Mouse (Mus musculus) megakaryocyte progenitor cell, adult 5-6 weeks (primary cell): ENCODE measurements at regions not wholly inside any gene's neighbourhood (a gene's known extent, or its start where the extent isn't known, plus 50 kb on each side); places are given as distances from the start of the nearest gene placed in this dataset.

ENCODE experiments used
- ATAC-seq: replicated peaks from 2 replicates; pipeline ENCODE4 v1.8.0; 2016; ENCODE audit warnings: mild to moderate bottlenecking, moderate TSS enrichment, inconsistent platforms; ENCODE audit not compliant: poor library complexity

DNA sequence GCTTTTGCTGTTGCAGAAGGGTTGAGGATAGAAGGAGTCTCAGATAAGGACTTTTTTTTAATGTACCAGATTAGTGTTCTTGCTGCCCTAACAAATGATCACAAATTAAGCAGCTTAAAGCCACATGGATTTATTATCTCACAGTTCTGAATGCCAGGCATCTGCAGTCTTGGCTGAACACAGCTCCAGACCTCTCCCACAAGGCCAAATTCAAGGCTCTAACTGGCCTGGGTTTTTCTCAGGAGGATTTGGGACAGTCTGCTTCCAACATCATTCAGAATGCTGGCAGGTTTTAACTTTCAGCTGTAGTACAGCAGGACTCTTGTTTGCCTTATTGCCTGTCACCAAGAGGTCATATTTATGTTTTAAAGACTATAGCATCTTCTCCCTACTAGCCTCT is 329.7 kb upstream of the Chrm2 start:
- ATAC-seq, result no peak

DNA sequence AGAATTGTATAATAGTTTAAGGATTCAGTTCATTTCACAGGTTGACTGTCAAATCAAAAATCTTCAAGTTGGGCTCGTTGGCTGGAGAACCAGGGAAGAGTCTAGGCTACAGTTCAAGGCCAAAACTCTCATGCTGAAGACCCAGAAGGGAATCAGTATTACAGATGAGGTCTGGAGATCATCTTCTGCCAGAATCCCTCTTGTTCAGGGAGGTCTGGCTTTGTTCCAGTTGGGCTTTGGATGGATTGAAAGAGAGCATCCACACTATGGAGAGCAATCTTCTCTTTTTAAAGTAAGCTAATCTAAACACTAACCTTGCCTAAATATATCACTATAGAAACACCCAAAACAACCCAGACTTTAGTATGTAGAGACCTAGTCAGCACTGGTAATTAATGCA is 327.5 kb upstream of the Chrm2 start:
- ATAC-seq, result no peak

DNA sequence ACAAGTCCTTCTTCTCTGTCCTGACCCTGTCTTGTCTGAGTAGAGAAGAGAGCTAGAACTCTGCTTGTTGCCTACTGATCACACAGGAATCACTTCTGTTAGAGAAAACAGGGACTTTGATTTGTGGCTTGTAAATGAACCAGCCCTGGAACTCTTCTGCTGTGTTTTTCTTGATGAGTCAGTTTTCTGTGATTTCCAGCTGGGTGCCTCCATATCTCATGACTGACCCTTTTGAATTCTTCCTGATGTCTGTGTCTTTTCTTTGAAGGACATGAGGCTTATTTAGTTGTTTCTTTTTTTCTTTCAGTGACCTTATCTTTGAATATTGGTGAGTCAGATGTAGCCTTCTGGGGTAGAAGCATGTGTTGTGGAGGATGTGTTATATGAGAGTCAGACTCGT is 323.0 kb upstream of the Chrm2 start:
- no peak for ATAC-seq

DNA sequence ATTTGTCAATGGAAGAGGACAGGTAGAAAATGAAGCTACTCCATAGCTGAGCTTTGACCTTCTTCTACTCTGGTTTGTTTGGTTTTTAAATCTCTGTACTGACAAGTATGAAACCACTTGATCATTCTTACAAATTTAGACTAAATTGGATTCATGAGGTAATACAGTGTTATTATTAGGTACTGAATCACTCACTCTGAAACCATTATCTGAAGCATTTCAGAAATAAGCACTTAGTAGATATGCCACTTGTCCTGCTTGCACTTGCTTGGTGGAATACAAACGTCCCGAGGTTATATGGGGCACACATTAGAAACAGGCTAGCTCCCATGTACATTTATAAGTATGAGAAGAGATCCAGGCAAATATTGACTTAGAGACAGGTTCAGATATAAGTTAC is 319.2 kb upstream of the Chrm2 start:
- no peak for ATAC-seq

DNA sequence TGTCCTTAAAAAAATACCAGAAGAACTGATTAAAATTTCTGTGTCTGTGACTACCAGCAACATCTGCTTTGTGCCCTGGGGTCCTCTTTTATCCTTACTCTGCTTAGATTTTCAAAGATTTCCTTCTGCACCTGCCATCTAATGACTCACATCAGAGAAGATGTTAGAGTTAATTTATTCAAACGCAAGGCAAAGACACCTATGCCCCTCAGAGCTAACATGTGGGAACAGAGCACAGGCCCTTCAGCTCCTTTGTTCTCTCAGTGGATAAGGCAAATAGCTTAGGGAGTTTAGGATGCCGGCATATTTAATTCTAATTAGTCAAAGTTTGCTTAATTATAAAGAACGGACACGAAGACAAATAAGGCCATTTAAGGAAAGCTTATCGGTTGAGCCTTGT is 308.3 kb upstream of the Chrm2 start:
- no peak for ATAC-seq

DNA sequence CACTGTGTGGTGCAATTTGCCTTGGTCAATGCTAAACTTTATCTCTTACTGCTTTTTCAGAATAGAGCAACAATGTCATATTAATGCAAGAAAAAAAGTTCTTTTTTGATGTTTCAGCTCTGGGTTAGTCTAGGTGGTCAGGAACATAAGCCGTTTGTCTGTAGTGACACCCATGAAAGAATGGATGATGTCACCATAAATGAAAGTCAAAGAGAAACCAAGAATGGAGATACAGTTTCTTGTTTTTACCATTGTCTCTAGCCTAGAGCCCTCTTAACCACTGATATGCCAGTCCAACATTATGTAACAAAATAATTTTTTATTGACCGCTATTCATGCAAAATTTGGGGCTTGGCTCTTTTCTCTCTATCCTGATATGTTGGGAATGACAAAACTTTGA is 294.3 kb upstream of the Chrm2 start:
- no peak for ATAC-seq

DNA sequence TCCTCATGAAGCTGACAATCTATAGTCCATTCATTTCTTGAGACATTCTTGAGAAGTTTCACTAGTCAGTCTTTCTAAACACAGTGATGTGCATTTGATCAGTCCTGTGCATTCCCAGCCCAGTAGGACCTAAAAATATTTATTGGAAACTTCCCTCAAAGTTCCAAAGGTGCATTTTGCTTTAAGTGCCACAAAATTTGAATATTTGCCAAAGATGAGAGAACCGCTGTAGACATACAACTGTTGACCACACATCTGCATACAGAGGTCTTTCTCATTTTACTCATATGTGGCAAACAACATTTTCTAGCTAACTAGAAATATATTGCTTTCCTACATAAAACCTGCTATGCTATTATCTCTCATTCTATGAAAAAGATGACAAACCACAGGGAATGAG is 293.8 kb upstream of the Chrm2 start:
- ATAC-seq, result no peak

DNA sequence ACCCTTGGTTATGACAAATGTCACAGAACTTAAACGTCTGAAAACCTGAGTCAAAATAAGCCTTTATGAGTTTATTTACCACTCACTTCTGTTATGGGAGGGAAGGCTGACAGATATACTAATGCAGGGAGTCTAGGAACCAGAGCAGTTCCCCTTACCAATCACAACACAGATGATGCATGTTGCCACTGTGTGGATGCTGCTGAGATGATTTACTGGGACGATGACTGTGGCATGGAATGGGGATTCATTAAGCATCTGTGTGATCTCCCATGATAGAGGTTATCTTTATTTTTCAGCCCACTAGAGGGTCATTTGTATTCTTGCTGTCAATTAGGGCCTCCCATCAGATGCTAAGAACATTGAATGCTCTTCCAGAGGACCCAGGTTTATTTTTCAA is 290.5 kb upstream of the Chrm2 start:
- no peak for ATAC-seq

DNA sequence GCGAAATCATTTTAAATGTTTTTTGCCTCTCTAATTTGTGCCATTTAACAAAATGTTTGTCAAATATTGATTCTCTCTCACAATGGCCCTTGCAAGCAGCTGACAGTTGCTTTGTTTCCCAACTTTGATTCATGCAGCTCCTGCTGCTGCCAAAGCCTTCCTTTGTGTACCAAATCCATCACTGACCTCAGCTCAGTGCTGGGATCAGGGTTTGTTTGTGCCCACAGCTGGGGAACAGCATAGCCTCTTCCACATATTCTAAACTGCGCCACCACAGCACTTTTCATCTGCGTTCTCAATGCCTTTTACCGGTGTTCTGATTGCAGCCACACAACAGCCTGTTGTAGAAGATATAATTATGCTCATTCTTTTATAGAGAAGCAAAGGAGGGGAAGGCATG is 289.7 kb upstream of the Chrm2 start:
- ATAC-seq, result no peak

DNA sequence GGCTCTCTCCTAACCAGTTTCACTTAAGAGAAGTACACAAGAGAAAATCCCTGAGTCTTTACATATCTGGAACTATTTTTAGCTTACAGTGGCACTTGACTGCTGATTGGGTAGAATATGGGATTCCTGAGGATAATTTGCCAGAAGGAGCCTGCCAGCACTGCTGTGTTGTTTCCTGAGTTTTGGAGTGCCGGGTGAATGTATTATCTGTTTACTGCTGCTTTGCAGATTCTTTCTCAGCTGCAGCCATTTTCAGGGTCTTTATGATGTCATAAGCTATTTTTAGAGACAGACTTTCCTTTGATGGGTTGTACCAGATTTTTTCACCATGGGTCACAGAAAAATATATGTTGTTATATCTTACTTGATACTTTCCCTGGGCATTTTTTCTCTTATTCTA is 279.1 kb upstream of the Chrm2 start:
- ATAC-seq, result no peak

DNA sequence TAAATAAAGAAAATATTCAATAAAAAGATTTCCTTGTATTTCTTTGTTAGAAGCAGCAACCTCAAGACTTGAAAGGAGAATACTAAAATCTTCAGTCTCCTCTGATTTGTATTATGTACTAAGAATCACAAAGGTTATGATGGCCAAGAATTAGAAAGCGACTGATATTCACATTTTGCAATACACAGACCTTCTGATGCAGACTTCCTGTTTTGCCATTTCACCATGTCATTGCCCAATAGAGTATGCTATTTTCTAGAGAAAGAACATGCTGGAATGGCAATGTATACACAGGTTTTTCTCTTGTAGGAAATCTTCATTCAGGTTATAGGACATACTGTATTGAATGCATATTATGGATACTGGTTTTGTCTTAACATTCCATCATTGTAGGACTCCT is 250.7 kb upstream of the Chrm2 start:
- peak; percentile 99 for ATAC-seq

DNA sequence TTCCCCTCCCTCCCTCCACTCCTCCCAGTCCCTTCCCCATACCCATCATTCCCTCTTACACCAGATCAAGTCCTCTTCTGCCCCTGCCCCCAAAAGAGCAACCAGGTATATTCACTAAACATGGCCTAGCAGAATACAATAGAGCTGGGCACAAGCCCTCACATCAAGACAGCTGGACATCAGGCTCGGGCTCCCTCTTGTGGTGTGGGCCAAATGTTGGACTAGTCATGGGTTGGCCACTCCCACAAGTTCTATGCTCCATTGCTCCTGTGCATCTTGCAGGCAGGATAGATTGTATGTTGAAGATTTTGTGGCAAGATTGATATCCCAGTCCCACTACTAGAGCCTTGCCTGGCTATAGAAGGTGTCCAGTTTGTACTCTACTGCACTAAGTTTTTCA is 240.6 kb upstream of the Chrm2 start:
- ATAC-seq, result 0 out of 2 replicates have a peak, but pooled peaks have one; percentile 52

DNA sequence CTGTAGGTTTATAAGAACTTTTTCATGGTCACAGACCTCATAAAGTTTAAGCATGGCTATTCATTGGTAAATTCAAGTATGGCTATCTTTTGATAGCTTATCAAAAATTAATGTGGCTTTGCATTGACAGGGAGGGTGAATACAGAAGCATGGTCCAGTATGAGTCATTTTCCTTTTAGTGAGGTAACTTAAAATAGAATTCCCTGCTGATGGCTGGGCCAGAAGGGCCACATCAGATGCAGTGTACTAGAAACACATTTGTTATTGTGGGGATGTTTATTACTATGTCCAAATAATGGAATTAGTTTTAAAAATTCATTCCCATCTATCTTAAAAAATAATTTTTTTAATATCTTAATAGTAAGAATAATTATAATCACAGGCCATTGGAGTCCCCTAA is 213.4 kb upstream of the Chrm2 start:
- ATAC-seq, result no peak

DNA sequence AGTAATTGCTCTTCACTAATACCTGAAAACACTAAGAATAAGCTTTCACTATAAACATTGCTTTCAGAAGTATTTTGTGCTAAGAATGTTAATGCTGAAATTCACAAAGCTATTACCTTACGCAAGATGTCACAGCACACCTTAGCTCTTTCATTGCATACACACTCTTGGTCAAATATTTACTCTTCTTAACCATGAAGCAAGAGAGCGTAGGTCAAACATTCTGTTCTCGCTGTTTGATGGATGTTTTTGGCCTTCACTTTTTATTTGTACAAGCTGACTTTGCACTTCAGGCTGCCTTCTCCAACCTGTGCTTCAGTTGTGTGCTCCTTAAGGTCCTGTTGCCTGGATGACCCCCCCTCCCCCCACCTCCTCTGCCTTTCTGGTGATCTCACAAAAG is 212.8 kb upstream of the Chrm2 start:
- no peak for ATAC-seq

DNA sequence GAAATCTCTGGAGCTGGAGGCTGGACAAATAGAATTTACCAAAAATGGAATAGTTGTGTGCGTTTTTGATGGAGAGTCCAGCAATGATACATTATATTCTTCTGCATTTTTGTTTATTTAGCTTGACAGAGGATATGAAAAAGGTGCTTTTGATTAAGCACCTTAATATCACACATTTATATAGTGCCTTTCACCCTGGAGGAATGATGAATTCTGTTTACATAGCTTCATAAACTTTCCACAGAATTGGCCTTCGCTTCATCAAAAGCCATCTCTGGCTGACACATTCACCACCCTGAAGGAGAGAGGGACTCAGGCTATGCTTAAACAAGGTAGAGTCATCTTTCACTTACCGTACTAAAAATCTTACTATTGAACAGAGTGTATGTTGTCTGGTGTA is 208.0 kb upstream of the Chrm2 start:
- no peak for ATAC-seq

DNA sequence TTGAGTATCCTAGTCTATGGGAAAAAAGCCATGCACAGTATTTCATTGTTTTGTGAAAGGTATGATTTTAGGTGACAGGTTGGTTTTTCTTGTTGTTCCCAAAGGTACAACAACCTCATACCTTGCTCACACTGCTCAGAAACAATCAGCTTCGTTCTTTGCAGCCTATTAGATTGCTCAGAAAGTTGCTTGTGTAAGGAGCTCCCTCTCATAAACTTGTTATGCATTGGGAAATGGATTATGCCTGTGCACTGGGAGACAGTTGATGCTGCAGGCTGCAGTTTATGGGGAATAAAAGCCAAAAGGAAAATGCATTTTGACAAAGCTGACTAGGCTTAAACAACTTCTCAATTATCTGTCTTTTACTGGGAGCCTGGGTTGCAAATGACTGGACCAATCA is 205.2 kb upstream of the Chrm2 start:
- no peak for ATAC-seq

DNA sequence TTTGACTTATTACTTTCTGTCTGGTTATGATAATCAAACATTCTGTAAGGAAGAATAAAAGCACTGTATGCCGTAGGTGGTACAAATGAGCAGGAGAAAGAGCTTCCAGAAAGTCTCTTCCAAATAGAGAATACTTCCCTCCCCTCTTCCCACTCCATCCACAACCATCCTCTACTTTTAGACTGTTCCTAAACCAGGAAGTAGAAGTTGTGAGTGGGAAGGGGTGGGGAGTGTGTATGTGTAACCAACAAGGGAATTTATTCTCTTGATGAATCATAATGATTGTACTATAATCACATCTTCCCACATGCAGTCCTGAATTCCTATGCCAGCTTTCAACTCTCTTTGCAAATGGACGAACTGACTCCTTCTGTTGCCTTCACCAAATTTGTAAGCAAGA is 181.2 kb upstream of the Chrm2 start:
- ATAC-seq, result no peak

DNA sequence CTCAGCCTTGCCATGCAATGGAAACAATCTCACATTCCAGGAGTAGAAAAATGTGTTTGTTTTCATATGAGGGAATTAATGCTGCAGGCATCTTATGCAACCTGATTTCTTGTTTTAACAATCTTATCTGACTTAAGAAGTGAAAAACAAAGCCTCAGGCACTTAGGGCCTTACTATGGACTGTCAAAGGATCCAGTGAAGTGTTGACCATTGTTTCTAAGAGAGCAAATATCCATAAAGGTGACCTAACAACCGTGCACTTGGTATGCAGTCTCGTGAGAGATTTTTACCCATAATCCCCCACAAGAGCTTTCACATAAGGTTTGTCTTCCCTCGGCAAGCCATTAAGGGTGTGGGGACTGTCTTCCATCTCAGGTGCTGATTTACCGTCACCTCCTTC is 166.6 kb upstream of the Chrm2 start:
- ATAC-seq, result no peak

DNA sequence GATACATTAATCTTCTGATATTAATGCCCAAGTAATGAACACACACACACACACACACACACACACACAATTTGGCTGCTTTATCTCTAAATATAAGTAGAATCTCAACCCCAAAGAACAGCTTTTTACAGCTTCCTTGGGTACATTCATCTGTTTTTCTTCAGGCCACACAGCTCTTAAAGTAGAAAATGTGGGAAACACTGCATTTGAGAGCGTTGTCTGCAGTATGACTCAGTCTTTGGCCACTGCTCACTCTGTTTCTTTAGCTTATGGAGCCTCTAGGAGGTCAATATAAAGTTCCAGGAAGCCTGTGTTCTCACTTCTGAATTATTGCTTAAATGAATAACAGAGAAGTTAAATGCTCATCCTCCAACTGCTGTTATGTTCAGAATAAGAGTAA is 153.4 kb upstream of the Chrm2 start:
- ATAC-seq, result no peak

DNA sequence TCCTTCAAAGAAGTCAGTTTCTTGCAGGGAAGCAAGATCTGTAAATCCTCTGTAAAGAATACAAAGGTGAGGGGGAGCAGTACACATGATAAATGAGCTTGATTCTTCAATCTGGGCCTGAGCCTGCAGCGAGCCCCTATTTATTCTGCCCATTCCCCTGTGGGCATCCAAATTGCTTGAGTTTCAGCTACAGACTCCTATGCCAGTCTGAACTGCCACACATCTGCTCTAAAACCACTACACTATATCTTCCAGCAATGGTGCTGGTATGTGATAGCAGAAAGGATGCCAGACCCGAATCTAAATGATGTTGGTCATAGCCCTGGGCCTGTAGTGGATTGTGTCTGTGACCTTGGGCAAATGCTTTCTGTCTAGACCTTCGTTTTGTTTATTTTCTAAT is 140.9 kb upstream of the Chrm2 start:
- no peak for ATAC-seq

DNA sequence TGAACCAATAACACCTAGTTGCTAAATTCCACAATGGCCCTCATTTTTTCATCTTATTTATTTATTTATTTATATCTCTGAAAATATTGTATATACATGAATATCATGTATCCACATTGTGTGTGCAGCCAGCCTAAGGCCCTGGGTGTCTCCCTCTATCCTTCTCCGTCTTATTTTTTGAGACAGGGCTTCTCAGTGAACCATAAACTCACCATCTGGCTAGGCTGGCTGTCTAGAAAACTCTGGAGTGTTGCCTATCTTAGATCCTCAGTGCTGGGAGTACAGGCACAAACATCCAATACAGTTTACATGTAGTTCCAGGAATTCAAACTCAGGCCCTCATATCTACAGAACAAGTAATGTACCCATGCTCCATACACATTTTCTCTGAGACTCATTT is 139.7 kb upstream of the Chrm2 start:
- ATAC-seq, result no peak

DNA sequence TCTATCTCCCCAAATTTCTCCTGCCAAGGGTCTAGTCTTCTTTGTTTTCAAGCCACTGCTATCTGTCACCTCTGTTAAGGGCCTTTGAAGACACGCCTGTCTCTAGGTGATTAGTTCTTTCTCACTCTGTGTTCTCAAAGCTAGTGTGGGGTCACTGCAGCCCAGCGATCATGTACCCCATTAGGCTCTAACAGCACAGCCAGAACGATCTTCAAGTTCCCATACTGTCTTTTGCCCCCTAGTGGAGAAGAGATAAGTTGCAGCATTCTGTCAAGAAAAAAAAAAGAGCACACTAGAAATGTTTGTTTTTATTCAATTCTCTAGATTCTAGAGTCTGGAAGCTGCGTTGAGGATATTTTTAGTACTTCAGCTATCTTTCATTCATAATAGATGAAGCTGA is 138.8 kb upstream of the Chrm2 start:
- peak; percentile 80 for ATAC-seq

DNA sequence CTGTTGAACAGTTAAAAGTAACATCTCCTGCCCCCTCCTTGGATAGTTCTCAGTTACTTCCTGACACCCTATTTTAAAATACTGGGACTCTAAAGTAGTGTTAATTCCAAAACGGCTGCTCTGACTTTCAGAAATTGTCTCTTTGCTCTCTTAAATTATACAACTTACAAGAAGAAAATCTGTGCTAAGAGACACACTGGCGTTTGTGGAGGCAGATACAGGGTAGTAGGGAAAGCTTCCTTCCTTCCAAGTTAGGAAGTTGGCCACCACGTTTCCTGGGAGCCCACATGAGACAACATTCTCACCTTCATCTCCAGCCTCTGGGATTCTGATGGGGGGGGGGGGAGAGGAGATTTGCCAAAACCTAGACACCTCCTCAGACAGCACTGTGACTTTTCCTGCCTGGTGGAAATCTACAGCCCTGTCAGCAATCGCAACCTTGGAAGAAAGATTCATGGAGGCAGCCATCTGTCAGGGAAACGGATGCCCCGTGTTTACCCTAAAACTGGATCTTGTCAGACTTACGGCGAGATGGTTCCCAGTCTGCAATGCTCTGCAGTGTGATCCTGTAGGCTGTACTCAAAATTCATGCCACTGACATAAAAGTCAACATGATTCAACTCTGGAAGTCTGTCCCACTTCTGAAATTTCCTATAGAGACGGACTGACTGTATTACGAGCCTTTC is 121.0 kb upstream of the Chrm2 start:
- no peak for ATAC-seq

DNA sequence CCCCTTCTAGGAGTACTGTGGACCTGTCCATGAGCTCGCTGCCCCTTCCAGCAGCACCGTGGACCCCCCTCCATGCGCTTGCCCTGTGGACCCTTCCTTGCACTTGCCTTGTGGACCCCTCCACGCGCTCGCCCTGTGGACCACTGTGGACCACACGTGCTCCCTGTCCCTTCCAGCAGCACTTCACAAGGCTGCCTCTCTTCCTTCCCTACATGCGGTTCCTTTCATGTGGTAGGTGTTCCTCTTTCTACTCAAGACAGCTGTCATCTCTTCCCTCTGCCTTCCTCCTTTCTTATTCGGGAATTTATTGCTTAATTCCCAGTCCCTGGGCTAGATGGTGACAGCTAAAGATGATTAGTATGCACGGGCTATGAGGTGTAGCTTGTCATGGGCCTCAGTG is 101.2 kb upstream of the Chrm2 start:
- peak; percentile 97 for ATAC-seq
